Comparison of ENCODE assay signal across 8 mouse cellular contexts in genomic region chr10:63023121-63023748, GRCm38 (mm10). TPM values are rescaled to one million over a fixed set of nuclear protein-coding genes. Genes with fewer than 3 reads are reported as not detected.
DNase-seq lines count a peak whose midpoint lies in the region; ATAC-seq and TF ChIP-seq lines count a peak whose summit lies in the region.

No protein-coding gene starts in this region.

- peaks cover 5% of the 10 kb centered on the region for H3K36me3 ChIP-seq in G1E (replicated peaks)

- TF ChIP-seq CTCF in G1E (IDR thresholded peaks at IDR 0.05; ENCODE audit: low read depth, low read length): no peak

- no peak for ATAC-seq in G1E (ENCODE audit: extremely low read depth, insufficient number of reproducible peaks, low FRiP score, poor library complexity, severe bottlenecking)

- H3K9me3 ChIP-seq in G1E (replicated peaks): no peaks in the 10 kb centered on the region

- peaks cover 11% of the 10 kb centered on the region for H3K4me1 ChIP-seq in G1E (ENCODE audit: insufficient read depth, low read depth, low read length)

- DNase-seq in G1E (ENCODE audit: low spot score): peak; percentile 23
- DNase-seq in cerebellum, adult 11-12 months: peak; percentile 76
- peak; percentile 37 for DNase-seq in forelimb bud, embryonic 11.5 days (ENCODE audit: low read depth, low spot score)
- peak; percentile 86 for DNase-seq in heart, postnatal 4 days
- DNase-seq in layer of hippocampus, postnatal 10 days (ENCODE audit: low spot score in 2 of 2): peak; percentile 74 to 81
- DNase-seq in lung, postnatal 14 days: peak; percentile 72
- DNase-seq in retina, postnatal 1 day: peak; percentile 80
- DNase-seq in urinary bladder, adult 2 months (ENCODE audit: low spot score): peak; percentile 68

- no peaks in the 10 kb centered on the region for H3K27me3 ChIP-seq in G1E (ENCODE audit: insufficient read depth, low read length)

- peak overlapping the region; percentile 77 for H3K4me3 ChIP-seq in G1E (ENCODE audit: low read depth, low read length)

RNA-seq across cellular contexts. Expression of gene Hnrnph3, which starts 0.8 kb away (rescaled TPM):
- 12.2 and 26.2 TPM in 2 replicates for total RNA-seq in G1E (2014; fragmentation: Nextera tagmentation)
- total RNA-seq in G1E (2017): 16.9 and 28.8 TPM in 2 replicates
- 7.3 and 7.8 TPM in 2 replicates for polyA plus RNA-seq in G1E (2012)
- 10 to 100 TPM; 40.2 to 45.2 TPM for total RNA-seq in heart, postnatal 4 days (2021)
- total RNA-seq in layer of hippocampus, postnatal 10 days (2021): 10 to 100 TPM; 33.8 to 51.7 TPM
- 55.0 and 73.1 TPM in 2 replicates for polyA plus RNA-seq in urinary bladder, adult 2 months (2012; rRNA removed)

RNA-seq across cellular contexts. Expression of gene Pbld2, which starts 0.9 kb away (rescaled TPM):
- total RNA-seq in G1E (2014; fragmentation: Nextera tagmentation) (not detected in 2 replicates), G1E (2017) (0.23 TPM in 1 of 2 replicates, not detected in the other)
- not detected in 2 replicates for polyA plus RNA-seq in G1E (2012)
- 1 to 10 TPM; 2.4 to 2.7 TPM for total RNA-seq in heart, postnatal 4 days (2021)
- total RNA-seq in layer of hippocampus, postnatal 10 days (2021): 1 to 10 TPM; 1.6 to 2.9 TPM
- 3.6 and 4.7 TPM in 2 replicates for polyA plus RNA-seq in urinary bladder, adult 2 months (2012; rRNA removed)

RNA-seq across cellular contexts. Expression of gene Pbld1, which starts 36.7 kb away (rescaled TPM):
- total RNA-seq in G1E (2014; fragmentation: Nextera tagmentation) (not detected in 2 replicates), G1E (2017) (0.33 and 0.41 TPM in 2 replicates)
- not detected in 2 replicates for polyA plus RNA-seq in G1E (2012)
- under 1 TPM; 0.59 to 0.93 TPM for total RNA-seq in heart, postnatal 4 days (2021)
- under 1 TPM in 1 of 2 experiments, not detected in 1; 0.53 TPM for total RNA-seq in layer of hippocampus, postnatal 10 days (2021)
- 4.4 and 4.6 TPM in 2 replicates for polyA plus RNA-seq in urinary bladder, adult 2 months (2012; rRNA removed)

RNA-seq across cellular contexts. Expression of gene Rufy2, which starts 43.2 kb away (rescaled TPM):
- total RNA-seq in G1E (2014; fragmentation: Nextera tagmentation): 4.7 and 6.5 TPM in 2 replicates
- total RNA-seq in G1E (2017): 5.8 and 5.9 TPM in 2 replicates
- polyA plus RNA-seq in G1E (2012): 0.47 and 0.57 TPM in 2 replicates
- total RNA-seq in heart, postnatal 4 days (2021): 10 to 100 TPM; 13.7 to 15.6 TPM
- 10 to 100 TPM; 67.4 to 76.3 TPM for total RNA-seq in layer of hippocampus, postnatal 10 days (2021)
- polyA plus RNA-seq in urinary bladder, adult 2 months (2012; rRNA removed): 10.9 and 12.9 TPM in 2 replicates

Comparison
In these comparisons a context has a peak if more than half of its experiments do, and no peak if none do; other contexts are left out.
1. DNase-seq: peak in every context shown above with its lines; median percentile 86 in heart, postnatal 4 days; 80 in retina, postnatal 1 day; 78 in layer of hippocampus, postnatal 10 days; 76 in cerebellum, adult 11-12 months; 72 in lung, postnatal 14 days; 68 in urinary bladder, adult 2 months; 37 in forelimb bud, embryonic 11.5 days; 23 in G1E.